Mouse (Mus musculus) C2C12 (cell line): ENCODE data around the gene Mustn1. TPM values are rescaled to one million over a fixed set of nuclear protein-coding genes. Genes with fewer than 3 reads are reported as not detected.

Experiments
- H3K27me3 ChIP-seq: one replicate; pipeline ENCODE4 v1.6.1; 2011; ENCODE audit not compliant: control insufficient read depth, insufficient read depth, insufficient read length
- H3K36me3 ChIP-seq: one replicate; pipeline ENCODE4 v1.6.1; 2011; ENCODE audit not compliant: control insufficient read depth, insufficient read depth
- H3K4me3 ChIP-seq: one replicate; pipeline ENCODE4 v1.5.1; 2011; ENCODE audit warnings: mild to moderate bottlenecking, control low read depth; ENCODE audit not compliant: poor library complexity, insufficient read depth, severe bottlenecking
- H3K79me2 ChIP-seq: one replicate; pipeline ENCODE4 v1.6.1; 2011; ENCODE audit not compliant: control insufficient read depth, insufficient read depth
- H3K79me3 ChIP-seq: one replicate; pipeline ENCODE4 v1.6.1; 2011; ENCODE audit warnings: low read depth, control low read depth
- H3ac ChIP-seq: one replicate; pipeline ENCODE3; 2011; ENCODE audit warnings: low read depth; ENCODE audit not compliant: control insufficient read depth, insufficient read length
- CEBPB ChIP-seq: IDR thresholded peaks from one replicate; pipeline ENCODE4 v1.6.1; 2011; ENCODE audit warnings: low read depth, mild to moderate bottlenecking, control low read depth, moderate library complexity
- CTCF ChIP-seq: IDR thresholded peaks from one replicate; pipeline ENCODE4 v1.5.1; 2011; ENCODE audit not compliant: control insufficient read depth, insufficient read depth, insufficient read length
- FOSL1 ChIP-seq: IDR thresholded peaks from one replicate; pipeline ENCODE4 v1.8.0; 2011; ENCODE audit warnings: mild to moderate bottlenecking, low read length; ENCODE audit not compliant: poor library complexity, insufficient read depth, severe bottlenecking
- MAX ChIP-seq: IDR thresholded peaks from one replicate; pipeline ENCODE4 v1.6.1; 2011; ENCODE audit warnings: mild to moderate bottlenecking, control low read depth
- MYOD1 ChIP-seq: IDR thresholded peaks from one replicate; pipeline ENCODE4 v1.6.1; 2011; ENCODE audit warnings: low read depth; ENCODE audit not compliant: control insufficient read depth, insufficient read length
- MYOG ChIP-seq: IDR thresholded peaks from one replicate; pipeline ENCODE4 v1.6.1; 2011; ENCODE audit not compliant: control insufficient read depth, insufficient read length; ENCODE audit errors: extremely low read depth
- USF1 ChIP-seq: IDR thresholded peaks from one replicate; pipeline ENCODE4 v1.6.1; 2011; ENCODE audit warnings: low read depth, mild to moderate bottlenecking, control low read depth, moderate library complexity
- polyA plus RNA-seq: library from polyadenylated mRNA; unstranded; fragments of >200 nt; fragmentation: generic; extraction: Trizol; gene quantifications from one replicate; pipeline ENCODE4 v1.2.1, GENCODE M21; 2012; ENCODE audit warnings: missing spikeins

The Mustn1 gene
- polyA plus RNA-seq, 1 experiment: 10.3 TPM

- no peaks in the 10 kb centered on the region for H3K79me2 ChIP-seq
- H3K36me3 ChIP-seq: no peaks in the 10 kb centered on the region
- no peak overlapping the region for H3ac ChIP-seq
- H3K4me3 ChIP-seq: no peak overlapping the region
- no peaks in the 10 kb centered on the region for H3K79me3 ChIP-seq
- TF ChIP-seq MYOD1: no peak
- TF ChIP-seq MAX: no peak
- no peak for TF ChIP-seq USF1
- no peak for TF ChIP-seq CTCF
- H3K27me3 ChIP-seq: no peaks in the 10 kb centered on the region
These were observed 27.0 kb downstream of the Mustn1 start for GRCm38 (mm10) chr14:30906001-30906400.

- no peaks in the 10 kb centered on the region for H3K79me3 ChIP-seq
These were observed 28.8 kb downstream of the Mustn1 start for GRCm38 (mm10) chr14:30907814-30908265.

GRCm38 (mm10) chr14:30911141-30911540 lies 32.1 kb downstream of the Mustn1 start:
- Histone ChIP-seq H3K79me3 (no peaks in the 10 kb centered on the region), H3K79me2 (no peaks in the 10 kb centered on the region), H3ac (no peak overlapping the region), H3K36me3 (no peaks in the 10 kb centered on the region), H3K4me3 (no peak overlapping the region), H3K27me3 (no peaks in the 10 kb centered on the region)
- TF ChIP-seq USF1 (no peak), MAX (no peak), MYOG (no peak), CTCF (no peak), CEBPB (no peak), MYOD1 (no peak), FOSL1 (no peak)

More at GRCm38 (mm10) chr14:30907814-30908265, 28.8 kb downstream of the Mustn1 start:
- Histone ChIP-seq H3K36me3 (no peaks in the 10 kb centered on the region), H3K79me2 (no peaks in the 10 kb centered on the region), H3K4me3 (no peak overlapping the region), H3K27me3 (no peaks in the 10 kb centered on the region), H3ac (no peak overlapping the region)
- no peak for TF ChIP-seq FOSL1
- TF ChIP-seq MAX: no peak

- H3K36me3 ChIP-seq: no peaks in the 10 kb centered on the region
- no peak overlapping the region for H3K4me3 ChIP-seq
- no peaks in the 10 kb centered on the region for H3K27me3 ChIP-seq
- no peaks in the 10 kb centered on the region for H3K79me2 ChIP-seq
- H3K79me3 ChIP-seq: no peaks in the 10 kb centered on the region
- TF ChIP-seq MAX: no peak
- TF ChIP-seq CEBPB: no peak
- TF ChIP-seq MYOG: no peak
- TF ChIP-seq FOSL1: no peak
- no peak for TF ChIP-seq USF1
- no peak for TF ChIP-seq MYOD1
- TF ChIP-seq CTCF: no peak
- H3ac ChIP-seq: no peak overlapping the region
These were observed 33.6 kb downstream of the Mustn1 start for GRCm38 (mm10) chr14:30912641-30913040.

GRCm38 (mm10) chr14:30913404-30913803 lies 34.4 kb downstream of the Mustn1 start:
- no peak for TF ChIP-seq MYOD1
- H3K36me3 ChIP-seq: no peaks in the 10 kb centered on the region
- no peaks in the 10 kb centered on the region for H3K27me3 ChIP-seq
- no peaks in the 10 kb centered on the region for H3K79me3 ChIP-seq
- no peak overlapping the region for H3K4me3 ChIP-seq
- H3ac ChIP-seq: no peak overlapping the region
- H3K79me2 ChIP-seq: no peaks in the 10 kb centered on the region

GRCm38 (mm10) chr14:30916516-30916915 lies 37.5 kb downstream of the Mustn1 start:
- no peak overlapping the region for H3ac ChIP-seq
- no peaks in the 10 kb centered on the region for H3K79me2 ChIP-seq
- no peaks in the 10 kb centered on the region for H3K36me3 ChIP-seq
- TF ChIP-seq USF1: no peak
- H3K4me3 ChIP-seq: no peak overlapping the region
- no peaks in the 10 kb centered on the region for H3K79me3 ChIP-seq
- no peaks in the 10 kb centered on the region for H3K27me3 ChIP-seq
